Mouse (Mus musculus) right cerebral cortex, postnatal 14 days (tissue): Measurements from ENCODE around the gene Myog.
"Not testable (repeated sequence)": the region's sequence is repeated elsewhere in the genome, so short reads cannot be mapped to it uniquely, and the experiment has no call there.

ENCODE experiments used
- DNase-seq: peaks from one replicate; pipeline ENCODE4 v3.0.0; 2022

The Myog gene

GRCm38 (mm10) chr1:134289598-134290099, at the start of gene Myog:
TSS of gene Myog (plus strand) at chr1:134289989.
- no peak for DNase-seq

GRCm38 (mm10) chr1:134240701-134241100, 49.1 kb upstream of the Myog start:
- DNase-seq = no peak

GRCm38 (mm10) chr1:134241298-134241697, 48.5 kb upstream of the Myog start:
- DNase-seq = no peak

- DNase-seq = no peak
Observed at GRCm38 (mm10) chr1:134242286-134242685, 47.5 kb upstream of the Myog start.

GRCm38 (mm10) chr1:134243505-134243904, 46.3 kb upstream of the Myog start:
- no peak for DNase-seq

GRCm38 (mm10) chr1:134243948-134244914, 45.6 kb upstream of the Myog start:
- DNase-seq = peak; percentile 92

GRCm38 (mm10) chr1:134245004-134245717, 44.6 kb upstream of the Myog start:
- DNase-seq = no peak

GRCm38 (mm10) chr1:134246590-134246989, 43.2 kb upstream of the Myog start:
- DNase-seq = no peak

- DNase-seq = not testable (repeated sequence)
Observed at GRCm38 (mm10) chr1:134249681-134250080, 40.1 kb upstream of the Myog start.

- no peak for DNase-seq
Observed at GRCm38 (mm10) chr1:134264341-134264740, 25.4 kb upstream of the Myog start.

GRCm38 (mm10) chr1:134265797-134266196, 24.0 kb upstream of the Myog start:
- no peak for DNase-seq

GRCm38 (mm10) chr1:134270026-134270425, 19.8 kb upstream of the Myog start:
- no peak for DNase-seq

- DNase-seq = no peak
Observed at GRCm38 (mm10) chr1:134272754-134273250, 17.0 kb upstream of the Myog start.

- no peak for DNase-seq
Observed at GRCm38 (mm10) chr1:134273493-134274395, 16.0 kb upstream of the Myog start.

GRCm38 (mm10) chr1:134274483-134274920, 15.3 kb upstream of the Myog start:
- DNase-seq = no peak

GRCm38 (mm10) chr1:134275616-134276464, 13.9 kb upstream of the Myog start:
- no peak for DNase-seq

GRCm38 (mm10) chr1:134276823-134277222, 13.0 kb upstream of the Myog start:
- DNase-seq = no peak

- DNase-seq = no peak
Observed at GRCm38 (mm10) chr1:134280174-134280573, 9.6 kb upstream of the Myog start.

- DNase-seq = no peak
Observed at GRCm38 (mm10) chr1:134281563-134281962, 8.2 kb upstream of the Myog start.

- no peak for DNase-seq
Observed at GRCm38 (mm10) chr1:134282342-134282741, 7.4 kb upstream of the Myog start.

GRCm38 (mm10) chr1:134283108-134283507, 6.7 kb upstream of the Myog start:
- no peak for DNase-seq
